Mouse (Mus musculus): ENCODE results near the gene Ppp6r3. TPM values are rescaled to one million over a fixed set of nuclear protein-coding genes. Genes with fewer than 3 reads are reported as not detected.

The Ppp6r3 gene
- polyA plus RNA-seq, 1 experiment from 2014 or later = 65.1 TPM

DNA sequence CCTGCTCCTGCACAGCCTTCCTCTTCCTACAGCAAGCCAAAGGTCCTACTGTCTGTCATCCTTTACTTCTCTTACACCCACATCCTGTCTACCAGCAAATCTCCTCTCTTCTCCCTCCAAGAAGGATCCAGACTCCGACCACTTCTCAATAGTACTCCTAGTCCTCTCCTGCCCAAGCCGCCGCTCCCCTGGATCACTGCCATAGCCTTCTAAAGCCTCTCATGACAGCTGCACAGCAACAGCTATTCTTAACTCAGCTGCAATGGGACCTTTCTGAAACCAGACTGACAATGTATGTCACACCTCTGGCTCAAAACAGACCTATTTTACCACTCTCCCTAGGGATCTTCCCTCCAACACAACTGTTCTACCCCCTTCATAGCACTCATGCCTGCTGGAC lies 11.2 kb downstream of the Ppp6r3 start:
- Histone ChIP-seq H3K4me2 (replicated peaks) (no peak overlapping the region), H3K9ac (no peak overlapping the region), H3K4me1 (peaks cover 11% of the 10 kb centered on the region), H3K36me3 (peaks cover 8% of the 10 kb centered on the region; the same call in 1 of the 2 replicates), H3K27ac (no peak overlapping the region), H3K4me3 (no peak overlapping the region), H3K9me3 (0 out of 2 replicates have a peak, but pooled peaks cover 5% of the 10 kb centered on the region), H3K27me3 (no peaks in the 10 kb centered on the region)
- WGBS = 88% methylated on average over 3 of the region's 3 CpGs
- ATAC-seq (ENCODE audit: low FRiP score, low read depth) = no peak

DNA sequence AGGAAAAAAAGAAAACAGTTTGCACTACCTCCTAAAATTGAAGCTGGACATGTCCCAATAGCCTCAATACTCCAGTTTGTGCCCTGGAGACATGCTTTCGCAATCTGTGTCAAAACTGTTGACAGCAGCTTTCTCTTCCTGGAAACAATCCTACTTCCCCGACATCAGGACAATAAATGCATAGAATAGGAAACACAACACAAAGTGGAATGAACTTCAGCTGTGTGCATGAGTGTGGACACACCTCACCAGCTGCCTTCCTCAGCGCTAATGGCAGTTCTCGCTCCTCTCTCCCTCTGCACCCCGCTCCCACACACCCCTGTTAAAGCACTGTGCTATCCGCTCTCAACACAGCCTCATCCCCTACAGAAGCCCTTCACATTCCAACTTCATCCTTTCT lies 12.8 kb downstream of the Ppp6r3 start:
- 94% methylated on average over 6 of the region's 6 CpGs for WGBS
- Histone ChIP-seq H3K27ac (no peak overlapping the region), H3K9me3 (peaks cover 9% of the 10 kb centered on the region; the same call in 1 of the 2 replicates), H3K36me3 (peaks cover 12% of the 10 kb centered on the region; the same call in 1 of the 2 replicates), H3K9ac (no peak overlapping the region), H3K4me2 (replicated peaks) (no peak overlapping the region), H3K4me3 (no peak overlapping the region), H3K27me3 (no peaks in the 10 kb centered on the region), H3K4me1 (peaks cover 7% of the 10 kb centered on the region)
- no peak for ATAC-seq (ENCODE audit: low FRiP score, low read depth)

DNA sequence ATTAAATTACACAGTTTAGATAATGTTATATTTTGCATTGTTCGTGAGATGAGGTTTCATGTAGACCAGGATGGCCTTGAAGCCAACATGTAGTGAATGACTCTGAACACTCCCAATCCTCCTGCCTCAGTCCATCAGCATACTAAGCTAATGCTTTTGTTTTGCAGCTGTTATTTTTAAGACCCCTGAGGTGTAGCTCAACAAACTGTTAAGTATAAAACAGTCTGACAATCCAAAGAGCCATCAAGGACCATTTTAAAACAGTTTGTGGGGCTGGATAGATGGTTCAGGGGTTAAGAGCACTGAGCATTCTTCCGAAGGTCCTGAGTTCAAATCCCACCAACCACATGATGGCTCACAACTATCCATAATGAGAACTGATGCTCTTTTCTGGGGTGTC lies 13.3 kb downstream of the Ppp6r3 start:
- no peak for ATAC-seq (ENCODE audit: low FRiP score, low read depth)
- H3K36me3 ChIP-seq = peaks cover 12% of the 10 kb centered on the region; the same call in 1 of the 2 replicates
- WGBS = 91% methylated on average over 2 of the region's 2 CpGs

DNA sequence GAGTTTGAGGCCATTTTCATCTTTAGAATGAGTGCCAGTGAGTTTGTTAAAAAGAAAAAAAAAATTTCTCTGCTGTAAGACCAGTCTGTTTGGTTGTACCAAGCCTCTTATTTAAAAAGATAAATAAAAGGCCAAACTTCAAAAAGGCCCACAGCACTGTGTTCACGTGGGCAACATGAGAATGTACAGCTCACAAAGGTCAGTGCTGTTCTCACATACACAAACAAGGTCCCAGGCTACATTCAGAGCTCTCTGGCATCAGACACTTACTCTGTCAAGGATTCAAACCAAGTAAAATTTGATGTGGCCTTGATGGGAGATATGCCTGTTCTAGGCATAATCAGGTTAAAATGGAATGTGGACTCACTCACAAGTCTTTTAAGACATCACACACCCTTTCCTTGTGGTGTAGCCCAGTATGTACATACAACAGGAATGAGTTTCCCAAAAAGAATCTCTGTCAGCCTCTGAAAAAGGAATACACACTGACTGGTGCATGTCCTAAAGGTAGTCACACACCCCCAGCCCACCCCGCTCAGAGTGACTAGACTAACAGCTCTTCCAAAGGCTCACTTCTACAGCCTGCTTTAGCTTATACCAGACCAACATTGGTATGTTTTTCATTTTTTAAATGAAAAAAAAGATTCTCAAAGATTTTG lies 19.3 kb downstream of the Ppp6r3 start:
- no peak overlapping the region for H3K4me2 ChIP-seq (replicated peaks)
- no peak for ATAC-seq (ENCODE audit: low FRiP score, low read depth)
- no peak overlapping the region for H3K9ac ChIP-seq
- peaks cover 9% of the 10 kb centered on the region; the same call in 1 of the 2 replicates for H3K9me3 ChIP-seq
- peaks cover 12% of the 10 kb centered on the region; the same call in 1 of the 2 replicates for H3K36me3 ChIP-seq
- H3K27me3 ChIP-seq = no peaks in the 10 kb centered on the region
- peaks cover 8% of the 10 kb centered on the region; the same call in 1 of the 2 replicates for H3K4me1 ChIP-seq
- H3K4me3 ChIP-seq = no peak overlapping the region
- no peak overlapping the region for H3K27ac ChIP-seq
- 91% methylated on average over 2 of the region's 2 CpGs for WGBS

More for the DNA sequence above, 13.3 kb downstream of the Ppp6r3 start:
- Histone ChIP-seq H3K27ac (no peak overlapping the region), H3K9ac (no peak overlapping the region), H3K27me3 (no peaks in the 10 kb centered on the region), H3K9me3 (peaks cover 9% of the 10 kb centered on the region; the same call in 1 of the 2 replicates), H3K4me1 (peaks cover 2% of the 10 kb centered on the region), H3K4me2 (replicated peaks) (no peak overlapping the region), H3K4me3 (no peak overlapping the region)

DNA sequence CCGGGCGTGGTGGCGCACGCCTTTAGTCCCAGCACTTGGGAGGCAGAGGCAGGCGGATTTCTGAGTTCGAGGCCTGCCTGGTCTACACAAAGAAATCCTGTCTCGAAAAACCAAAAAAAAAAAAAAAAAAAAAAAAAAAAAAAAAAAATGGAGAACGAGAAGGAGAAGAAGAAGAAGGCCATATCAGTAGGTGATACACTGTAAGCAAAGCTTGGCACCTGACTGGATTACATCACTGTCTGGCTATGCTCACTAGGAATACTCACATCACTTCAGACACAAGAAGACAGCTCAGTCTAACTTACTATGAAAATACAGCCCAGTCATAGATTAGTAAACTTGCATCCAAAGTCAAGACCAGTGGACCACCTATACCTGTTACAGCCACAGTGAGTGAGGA lies 20.8 kb downstream of the Ppp6r3 start:
- peaks cover 6% of the 10 kb centered on the region; the same call in 1 of the 2 replicates for H3K9me3 ChIP-seq
- no peak overlapping the region for H3K27ac ChIP-seq
- H3K4me3 ChIP-seq = no peak overlapping the region
- WGBS = 92% methylated on average over 8 of the region's 8 CpGs
- H3K4me2 ChIP-seq (replicated peaks) = no peak overlapping the region
- ATAC-seq (ENCODE audit: low FRiP score, low read depth) = no peak
- H3K36me3 ChIP-seq = peaks cover 6% of the 10 kb centered on the region; the same call in 1 of the 2 replicates
- no peak overlapping the region for H3K9ac ChIP-seq
- no peaks in the 10 kb centered on the region for H3K27me3 ChIP-seq
- H3K4me1 ChIP-seq = peaks cover 9% of the 10 kb centered on the region; the same call in 1 of the 2 replicates

DNA sequence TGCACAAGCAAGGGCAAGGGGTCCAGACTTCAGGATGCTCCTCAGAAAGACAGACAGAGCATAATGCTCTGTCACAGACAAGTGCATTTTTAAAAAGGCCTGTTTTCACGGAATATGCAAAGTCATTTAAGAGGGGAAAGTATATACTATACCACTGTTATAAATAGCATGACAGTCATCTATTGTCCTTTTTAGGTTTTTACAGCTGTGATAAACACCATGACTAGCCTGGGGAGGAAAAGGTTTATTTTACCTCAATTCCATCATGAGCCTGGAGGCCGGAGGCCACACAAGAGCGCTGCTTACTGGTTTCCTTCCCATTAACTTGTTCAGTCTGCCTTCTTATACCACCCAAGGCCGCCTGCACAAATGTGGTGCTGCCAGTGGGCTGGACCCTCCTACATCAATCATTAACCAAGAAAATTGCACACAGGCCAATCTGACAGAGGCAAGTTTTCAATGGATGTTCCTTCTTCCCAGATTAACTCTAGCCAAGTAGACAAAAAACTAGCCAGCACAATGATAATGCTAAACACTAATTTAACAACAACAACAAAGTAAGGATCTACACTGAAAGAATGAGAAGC lies 23.9 kb downstream of the Ppp6r3 start:
- WGBS = 59% methylated on average over 4 of the region's 4 CpGs
- Histone ChIP-seq H3K27me3 (no peaks in the 10 kb centered on the region), H3K27ac (no peak overlapping the region), H3K9ac (no peak overlapping the region), H3K4me3 (no peak overlapping the region), H3K36me3 (peaks cover 4% of the 10 kb centered on the region), H3K9me3 (no peaks in the 10 kb centered on the region), H3K4me1 (peaks cover 9% of the 10 kb centered on the region; the same call in 1 of the 2 replicates), H3K4me2 (replicated peaks) (no peak overlapping the region)
- ATAC-seq (ENCODE audit: low FRiP score, low read depth) = no peak

DNA sequence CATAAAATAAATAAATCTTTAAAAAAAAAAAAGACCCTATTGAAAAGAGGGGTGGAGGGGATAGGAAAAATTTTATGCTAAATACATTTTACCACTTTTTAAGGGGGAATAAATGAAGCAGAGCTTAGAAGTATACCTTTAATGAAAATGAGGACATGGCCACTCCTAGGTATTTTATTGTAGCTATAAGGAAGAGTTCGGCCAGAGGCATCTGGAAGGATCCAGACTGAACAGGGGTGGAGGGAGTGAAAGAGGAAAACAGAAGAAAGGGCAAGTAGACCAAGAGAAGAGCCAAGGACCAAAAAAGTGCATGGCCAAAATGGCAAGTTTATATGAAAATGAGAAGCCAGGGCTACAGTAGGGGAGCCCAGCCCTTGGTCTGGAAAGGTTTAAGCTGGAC lies 25.4 kb downstream of the Ppp6r3 start:
- Histone ChIP-seq H3K36me3 (peaks cover 4% of the 10 kb centered on the region), H3K4me3 (no peak overlapping the region), H3K9me3 (no peaks in the 10 kb centered on the region), H3K27me3 (no peaks in the 10 kb centered on the region), H3K4me2 (replicated peaks) (no peak overlapping the region), H3K4me1 (peaks cover 9% of the 10 kb centered on the region; the same call in 1 of the 2 replicates), H3K27ac (no peak overlapping the region), H3K9ac (no peak overlapping the region)
- WGBS = 86% methylated on average over 1 of the region's 1 CpGs
- no peak for ATAC-seq (ENCODE audit: low FRiP score, low read depth)

DNA sequence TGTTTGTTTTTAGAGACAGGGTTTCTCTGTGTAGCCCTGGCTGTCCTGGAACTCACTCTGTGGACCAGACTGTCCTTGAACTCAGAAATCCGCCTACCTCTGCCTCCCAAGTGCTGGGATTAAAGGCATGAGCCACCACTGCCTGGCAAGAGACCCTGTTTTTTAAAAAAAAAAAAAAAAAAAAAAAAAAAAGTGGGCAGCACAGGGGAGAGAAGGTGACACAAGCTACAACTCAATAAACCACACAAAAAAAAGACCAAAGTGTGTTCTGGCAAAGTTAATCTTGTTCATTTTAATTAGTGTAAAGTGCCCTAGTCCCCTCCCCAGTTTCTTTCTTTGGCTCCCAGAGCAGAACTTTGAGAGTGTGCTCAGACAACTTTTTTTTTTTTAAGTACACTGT lies 26.3 kb downstream of the Ppp6r3 start:
- Histone ChIP-seq H3K9me3 (no peaks in the 10 kb centered on the region), H3K36me3 (peaks cover 4% of the 10 kb centered on the region), H3K27me3 (no peaks in the 10 kb centered on the region), H3K4me3 (no peak overlapping the region), H3K4me2 (replicated peaks) (no peak overlapping the region), H3K27ac (no peak overlapping the region), H3K4me1 (peaks cover 9% of the 10 kb centered on the region; the same call in 1 of the 2 replicates), H3K9ac (no peak overlapping the region)
- ATAC-seq (ENCODE audit: low FRiP score, low read depth) = no peak
- WGBS = 77% methylated on average over 1 of the region's 1 CpGs

DNA sequence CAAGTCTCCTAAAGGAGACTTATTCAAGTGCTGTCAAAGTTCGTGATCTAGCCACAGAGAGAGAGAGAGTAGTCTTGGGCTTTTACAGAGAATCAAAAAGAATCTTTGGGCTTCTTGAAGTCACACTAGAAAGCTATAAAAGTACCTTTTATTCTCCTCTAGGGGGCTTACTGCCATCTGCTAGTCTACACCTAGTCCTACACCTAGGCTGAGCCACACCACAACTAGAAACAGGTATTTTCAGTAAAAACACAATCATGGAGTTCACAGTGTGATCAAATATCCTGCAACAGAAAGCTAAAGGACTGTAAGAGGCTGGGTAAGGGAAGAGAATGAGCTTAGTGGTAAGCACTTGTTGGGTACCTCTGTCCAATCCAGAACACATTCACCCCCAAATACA lies 27.2 kb downstream of the Ppp6r3 start:
- Histone ChIP-seq H3K27ac (no peak overlapping the region), H3K36me3 (peaks cover 5% of the 10 kb centered on the region), H3K4me2 (replicated peaks) (no peak overlapping the region), H3K9ac (no peak overlapping the region), H3K27me3 (no peaks in the 10 kb centered on the region), H3K4me3 (no peak overlapping the region), H3K9me3 (no peaks in the 10 kb centered on the region), H3K4me1 (peaks cover 9% of the 10 kb centered on the region; the same call in 1 of the 2 replicates)
- no peak for ATAC-seq (ENCODE audit: low FRiP score, low read depth)
- WGBS = 100% methylated on average over 1 of the region's 1 CpGs

DNA sequence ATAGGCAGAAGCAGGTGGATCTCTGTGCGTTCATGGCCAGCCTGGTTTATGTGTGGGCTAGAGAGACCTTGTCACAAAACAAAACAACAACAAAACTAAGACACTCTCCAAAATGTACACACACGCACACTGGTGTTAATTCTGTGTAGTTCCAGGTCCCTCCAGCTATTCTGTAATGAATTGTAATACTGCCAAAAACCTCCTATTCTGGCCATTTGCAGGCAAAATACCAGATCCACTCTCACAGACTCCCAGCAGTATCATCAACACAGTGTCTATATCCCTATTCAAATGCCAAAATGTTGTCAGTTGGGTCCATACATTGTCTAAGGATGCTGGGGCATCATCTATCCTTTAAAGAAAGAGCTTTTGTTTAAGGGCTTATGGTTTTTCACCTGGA lies 30.6 kb downstream of the Ppp6r3 start:
- Histone ChIP-seq H3K9ac (no peak overlapping the region), H3K36me3 (peaks cover 22% of the 10 kb centered on the region), H3K4me2 (replicated peaks) (no peak overlapping the region), H3K9me3 (no peaks in the 10 kb centered on the region), H3K27ac (no peak overlapping the region), H3K4me1 (no peaks in the 10 kb centered on the region), H3K27me3 (no peaks in the 10 kb centered on the region), H3K4me3 (no peak overlapping the region)
- 86% methylated on average over 2 of the region's 2 CpGs for WGBS
- no peak for ATAC-seq (ENCODE audit: low FRiP score, low read depth)

DNA sequence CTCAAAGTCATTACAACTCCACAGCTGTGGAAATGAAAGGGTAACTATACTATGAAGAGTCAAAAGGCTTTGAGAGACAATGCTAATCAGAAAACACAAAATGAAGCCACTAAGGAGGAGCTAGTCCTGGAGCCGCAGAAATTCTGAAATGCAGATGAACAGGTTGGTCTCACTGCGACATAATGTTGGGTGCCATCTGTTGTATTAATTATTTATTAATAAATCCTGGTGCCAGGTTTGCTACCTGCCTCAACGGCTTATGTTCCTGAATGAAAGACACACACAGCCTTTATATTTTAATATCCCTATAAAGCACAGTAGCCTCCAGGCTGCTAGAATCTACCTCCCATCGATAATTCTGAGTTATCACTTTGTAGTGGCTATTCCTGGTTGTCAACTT lies 33.0 kb downstream of the Ppp6r3 start:
- H3K4me1 ChIP-seq = no peaks in the 10 kb centered on the region
- H3K4me2 ChIP-seq (replicated peaks) = no peak overlapping the region
- H3K4me3 ChIP-seq = no peak overlapping the region
- peaks cover 34% of the 10 kb centered on the region for H3K36me3 ChIP-seq
- no peak for ATAC-seq (ENCODE audit: low FRiP score, low read depth)
- no peaks in the 10 kb centered on the region for H3K9me3 ChIP-seq
- no peaks in the 10 kb centered on the region for H3K27me3 ChIP-seq
- WGBS = 94% methylated on average over 4 of the region's 4 CpGs
- no peak overlapping the region for H3K27ac ChIP-seq
- H3K9ac ChIP-seq = no peak overlapping the region

DNA sequence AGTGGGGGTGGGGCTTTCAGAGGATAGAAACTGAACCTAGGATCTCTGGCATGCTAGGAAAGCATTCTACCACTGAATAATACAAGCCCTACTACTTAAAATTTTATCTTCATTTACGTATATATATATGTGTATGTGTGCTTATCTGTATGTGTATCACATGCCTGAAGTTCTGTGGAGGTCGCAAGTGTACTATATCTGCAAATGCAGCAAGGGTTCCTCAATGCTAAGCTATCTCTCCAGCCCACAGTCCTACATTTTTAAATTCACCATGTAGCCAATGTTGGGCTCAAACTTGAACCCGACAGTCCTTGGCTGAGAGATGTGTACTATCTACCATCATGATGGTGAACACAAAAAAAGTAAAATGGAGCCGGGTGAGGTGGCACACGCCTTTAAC lies 34.6 kb downstream of the Ppp6r3 start:
- H3K27ac ChIP-seq = no peak overlapping the region
- H3K27me3 ChIP-seq = no peaks in the 10 kb centered on the region
- H3K9me3 ChIP-seq = no peaks in the 10 kb centered on the region
- no peak overlapping the region for H3K4me3 ChIP-seq
- H3K9ac ChIP-seq = no peak overlapping the region
- no peak for ATAC-seq (ENCODE audit: low FRiP score, low read depth)
- peaks cover 32% of the 10 kb centered on the region for H3K36me3 ChIP-seq
- WGBS = 97% methylated on average over 5 of the region's 5 CpGs
- H3K4me2 ChIP-seq (replicated peaks) = no peak overlapping the region
- H3K4me1 ChIP-seq = no peaks in the 10 kb centered on the region
